Mouse (Mus musculus): ENCODE measurements around the gene Erbin. TPM values are rescaled to one million over a fixed set of nuclear protein-coding genes. Genes with fewer than 3 reads are reported as not detected.
A peak's percentile ranks its signal among the peaks of the same experiment; 100 is the strongest.

Gene Erbin
- 10 to 100 TPM; 32.5 to 39.5 TPM for total RNA-seq (2021)

GRCm38 (mm10) chr13:103920261-103920932, at the start of gene Erbin:
Erbin (minus strand) TSS chr13:103920514.
- DNase-seq (ENCODE audit: low spot score in 2 of 2), result peak; percentile 67 to 73
- intact Hi-C loops (cut with DNase I), result loop anchor here (2.0 to 5.0 kb wide), 5 partner anchors 67 to 257 kb away; partner anchors contain the start of genes Nln, Sgtb, Srek1 and Trappc13

GRCm38 (mm10) chr13:103969912-103970311, 49.6 kb upstream of the Erbin start:
- no peak for DNase-seq (ENCODE audit: low spot score in 2 of 2)
- intact Hi-C loops (cut with DNase I), result no loop called here

- DNase-seq (ENCODE audit: low spot score in 2 of 2), result no peak
- intact Hi-C loops (cut with DNase I), result no loop called here
Observed at GRCm38 (mm10) chr13:103967987-103968386, 47.7 kb upstream of the Erbin start.

GRCm38 (mm10) chr13:103966696-103967215, 46.4 kb upstream of the Erbin start:
- DNase-seq (ENCODE audit: low spot score in 2 of 2), result no peak
- intact Hi-C loops (cut with DNase I), result no loop called here

- DNase-seq (ENCODE audit: low spot score in 2 of 2), result no peak
- intact Hi-C loops (cut with DNase I), result no loop called here
Observed at GRCm38 (mm10) chr13:103965187-103965586, 44.9 kb upstream of the Erbin start.

- DNase-seq (ENCODE audit: low spot score in 2 of 2), result no peak
- intact Hi-C loops (cut with DNase I), result no loop called here
Observed at GRCm38 (mm10) chr13:103963094-103963493, 42.8 kb upstream of the Erbin start.

GRCm38 (mm10) chr13:103959841-103960240, 39.5 kb upstream of the Erbin start:
- intact Hi-C loops (cut with DNase I), result no loop called here
- no peak for DNase-seq (ENCODE audit: low spot score in 2 of 2)

GRCm38 (mm10) chr13:103958607-103959123, 38.4 kb upstream of the Erbin start:
- peak; percentile 8 to 53 for DNase-seq (ENCODE audit: low spot score in 2 of 2)
- intact Hi-C loops (cut with DNase I), result no loop called here

GRCm38 (mm10) chr13:103957175-103957940, 37.0 kb upstream of the Erbin start:
- no peak for DNase-seq (ENCODE audit: low spot score in 2 of 2)
- intact Hi-C loops (cut with DNase I), result no loop called here

- intact Hi-C loops (cut with DNase I), result no loop called here
Observed at GRCm38 (mm10) chr13:103955652-103956051, 35.3 kb upstream of the Erbin start.

GRCm38 (mm10) chr13:103951393-103951792, 31.1 kb upstream of the Erbin start:
- DNase-seq (ENCODE audit: low spot score in 2 of 2), result no peak
- intact Hi-C loops (cut with DNase I), result no loop called here

More at GRCm38 (mm10) chr13:103955652-103956051, 35.3 kb upstream of the Erbin start:
- no peak for DNase-seq (ENCODE audit: low spot score in 2 of 2)

GRCm38 (mm10) chr13:103940796-103941195, 20.5 kb upstream of the Erbin start:
- no peak for DNase-seq (ENCODE audit: low spot score in 2 of 2)
- intact Hi-C loops (cut with DNase I), result no loop called here

- no peak for DNase-seq (ENCODE audit: low spot score in 2 of 2)
- intact Hi-C loops (cut with DNase I), result loop anchor here (5.0 kb wide), 3 partner anchors 63 to 253 kb away; partner anchors contain the start of genes Trappc13 and Trim23
Observed at GRCm38 (mm10) chr13:103924586-103924985, 4.3 kb upstream of the Erbin start.

GRCm38 (mm10) chr13:103923402-103924065, 3.2 kb upstream of the Erbin start:
- intact Hi-C loops (cut with DNase I), result loop anchor here (5.0 kb wide), 3 partner anchors 64 to 254 kb away; partner anchors contain the start of genes Trappc13 and Trim23
- DNase-seq (ENCODE audit: low spot score in 2 of 2), result no peak

GRCm38 (mm10) chr13:103921831-103922380, 1.6 kb upstream of the Erbin start:
- intact Hi-C loops (cut with DNase I), result loop anchor here (2.0 to 5.0 kb wide), 5 partner anchors 65 to 255 kb away; partner anchors contain the start of genes Nln, Sgtb, Srek1 and Trappc13
- DNase-seq (ENCODE audit: low spot score in 2 of 2), result no peak

GRCm38 (mm10) chr13:103920933-103921830, 868 bp upstream of the Erbin start:
- intact Hi-C loops (cut with DNase I), result loop anchor here (2.0 to 5.0 kb wide), 5 partner anchors 66 to 256 kb away; partner anchors contain the start of genes Nln, Sgtb, Srek1 and Trappc13
- DNase-seq (ENCODE audit: low spot score in 2 of 2), result peak; percentile 75 to 77

- intact Hi-C loops (cut with DNase I), result loop anchor here (2.0 to 5.0 kb wide), 5 partner anchors 67 to 257 kb away; partner anchors contain the start of genes Nln, Sgtb, Srek1 and Trappc13
- DNase-seq (ENCODE audit: low spot score in 2 of 2), result no peak
Observed at GRCm38 (mm10) chr13:103919956-103920260, 406 bp downstream of the Erbin start.

- intact Hi-C loops (cut with DNase I), result no loop called here
- peak; percentile 21 to 26 for DNase-seq (ENCODE audit: low spot score in 2 of 2)
Observed at GRCm38 (mm10) chr13:103919234-103919955, 919 bp downstream of the Erbin start.

Measured in left cerebral cortex, postnatal 25 days (tissue).